Mouse (Mus musculus) intestine, postnatal 0 days (tissue): ENCODE data around the gene Ptprk. TPM values are rescaled to one million over a fixed set of nuclear protein-coding genes. Genes with fewer than 3 reads are reported as not detected.

Experiments used
- ATAC-seq: fragments of 200-750 bp; cut with Nextera tagmentation; 2 replicates; pipeline ENCODE4 v1.8.0; 2017; ENCODE audit warnings: mild to moderate bottlenecking, moderate TSS enrichment, moderate library complexity
- H3K27ac ChIP-seq: fragments of 300-500 bp; sonication (generic); 2 replicates; pipeline ENCODE4 v1.5.1; 2014; ENCODE audit warnings: mild to moderate bottlenecking, low read depth, low read length, moderate library complexity
- H3K27me3 ChIP-seq: fragments of 300-500 bp; sonication (generic); replicated peaks from 2 replicates; pipeline ENCODE4 v1.6.1; 2014; ENCODE audit warnings: low read length, mixed read lengths; ENCODE audit not compliant: control insufficient read depth, insufficient read depth
- H3K36me3 ChIP-seq: fragments of 300-500 bp; sonication (generic); 2 replicates; pipeline ENCODE4 v1.6.1; 2014; ENCODE audit warnings: mild to moderate bottlenecking, moderate library complexity; ENCODE audit not compliant: control insufficient read depth, insufficient read depth
- H3K4me1 ChIP-seq: fragments of 300-500 bp; sonication (generic); replicated peaks from 2 replicates; pipeline ENCODE4 v1.6.1; 2014; ENCODE audit warnings: antibody characterized with exemption, low read length, mixed read lengths; ENCODE audit not compliant: control insufficient read depth, insufficient read depth
- H3K4me2 ChIP-seq: fragments of 300-500 bp; sonication (generic); replicated peaks from 2 replicates; pipeline ENCODE4 v1.6.1; 2014; ENCODE audit warnings: low read depth, mild to moderate bottlenecking, moderate library complexity
- H3K4me3 ChIP-seq: fragments of 300-500 bp; sonication (generic); 2 replicates; pipeline ENCODE4 v1.5.1; 2014; ENCODE audit warnings: low read depth, low read length
- H3K9ac ChIP-seq: fragments of 300-500 bp; sonication (generic); 2 replicates; pipeline ENCODE4 v1.6.1; 2014; ENCODE audit warnings: mild to moderate bottlenecking, low read depth, low read length
- H3K9me3 ChIP-seq: fragments of 300-500 bp; sonication (generic); 2 replicates; pipeline ENCODE4 v1.6.1; 2016; ENCODE audit warnings: mixed run types; ENCODE audit not compliant: control insufficient read depth
- CTCF ChIP-seq: sonication (generic); IDR thresholded peaks from 2 replicates; pipeline ENCODE4 v1.5.1; 2016; ENCODE audit warnings: low read depth, mild to moderate bottlenecking, control low read depth, antibody characterized with exemption, moderate library complexity
- WGBS: fragments of 180-500 bp; shearing (Covaris S2); extraction: QIAGEN DNeasy Blood & Tissue Kit; methylation state at CpG from one replicate; pipeline ENCODE4 v1.1.7; 2014; 5-methylcytosine and 5-hydroxymethylcytosine counted together
- polyA plus RNA-seq: library from polyadenylated mRNA; unstranded; fragments of >200 nt; fragmentation: Nextera tagmentation; extraction: Ambion mirVana; gene quantifications from 2 replicates; pipeline ENCODE4 v1.2.1, GENCODE M21; 2015

Gene Ptprk
- polyA plus RNA-seq, 1 experiment from 2014 or later = 29.5 TPM

DNA sequence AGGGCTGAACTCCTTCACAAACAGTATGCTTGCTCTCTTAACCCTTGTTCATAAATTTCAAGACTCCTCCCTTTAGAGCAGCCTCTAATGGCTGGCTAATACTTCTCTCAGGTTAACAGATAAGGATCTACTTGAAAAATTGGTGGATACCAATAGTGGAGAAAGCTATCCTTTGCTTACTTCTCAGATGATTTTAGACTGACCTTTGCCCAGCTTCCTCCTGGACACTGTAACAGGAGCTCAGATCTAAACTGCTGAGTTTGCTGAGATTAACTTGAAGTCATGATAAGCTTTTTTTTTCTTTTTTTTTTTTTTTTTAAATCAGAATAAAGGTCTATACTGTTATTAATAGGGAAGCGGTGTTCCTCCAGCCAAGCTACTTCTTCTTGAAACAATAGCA is 92.0 kb downstream of the Ptprk start:
- H3K27ac ChIP-seq = no peak overlapping the region
- H3K27me3 ChIP-seq = no peaks in the 10 kb centered on the region
- no peaks in the 10 kb centered on the region for H3K9me3 ChIP-seq
- H3K36me3 ChIP-seq = no peaks in the 10 kb centered on the region
- 63% methylated on average over 1 of the region's 1 CpGs for WGBS
- ATAC-seq = no peak
- no peak for TF ChIP-seq CTCF
- H3K9ac ChIP-seq = no peak overlapping the region
- H3K4me3 ChIP-seq = no peak overlapping the region
- no peaks in the 10 kb centered on the region; the same call in 1 of the 2 replicates for H3K4me1 ChIP-seq
- H3K4me2 ChIP-seq = no peak overlapping the region

GRCm38 (mm10) chr10:28167097-28167496 is 92.5 kb downstream of the Ptprk start:
- H3K4me2 ChIP-seq = no peak overlapping the region
- no peaks in the 10 kb centered on the region for H3K9me3 ChIP-seq
- no peaks in the 10 kb centered on the region; the same call in 1 of the 2 replicates for H3K4me1 ChIP-seq
- no peaks in the 10 kb centered on the region for H3K36me3 ChIP-seq
- ATAC-seq = no peak
- no peaks in the 10 kb centered on the region for H3K27me3 ChIP-seq
- no peak overlapping the region for H3K4me3 ChIP-seq
- TF ChIP-seq CTCF = no peak
- H3K27ac ChIP-seq = no peak overlapping the region
- WGBS = 57% methylated on average over 2 of the region's 2 CpGs
- H3K9ac ChIP-seq = no peak overlapping the region

DNA sequence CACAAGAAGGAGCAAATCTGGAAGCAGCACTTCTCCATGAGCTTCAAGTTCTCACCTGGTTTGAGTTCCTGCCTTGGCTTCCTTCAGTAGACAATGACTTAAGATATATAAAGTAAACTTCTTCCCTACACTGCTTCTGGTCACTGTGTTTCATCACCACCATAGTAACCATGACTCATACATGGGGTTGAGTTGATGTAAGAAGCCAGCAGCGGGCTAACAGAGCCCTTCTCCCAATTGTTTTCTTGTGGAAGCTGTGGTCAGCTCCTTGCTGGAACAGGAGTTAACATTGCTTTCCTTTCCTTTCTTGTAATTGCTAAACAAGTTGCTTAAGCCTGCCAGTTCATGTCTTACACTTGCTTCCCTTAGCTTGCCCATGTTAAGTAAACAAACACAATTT is 96.6 kb downstream of the Ptprk start:
- no peaks in the 10 kb centered on the region; the same call in 1 of the 2 replicates for H3K4me1 ChIP-seq
- H3K4me3 ChIP-seq = no peak overlapping the region
- H3K27me3 ChIP-seq = no peaks in the 10 kb centered on the region
- no peak overlapping the region for H3K4me2 ChIP-seq
- H3K36me3 ChIP-seq = no peaks in the 10 kb centered on the region
- no peak overlapping the region for H3K27ac ChIP-seq
- H3K9ac ChIP-seq = no peak overlapping the region
- 87% methylated on average over 1 of the region's 1 CpGs for WGBS
- TF ChIP-seq CTCF = no peak
- H3K9me3 ChIP-seq = no peaks in the 10 kb centered on the region
- no peak for ATAC-seq

DNA sequence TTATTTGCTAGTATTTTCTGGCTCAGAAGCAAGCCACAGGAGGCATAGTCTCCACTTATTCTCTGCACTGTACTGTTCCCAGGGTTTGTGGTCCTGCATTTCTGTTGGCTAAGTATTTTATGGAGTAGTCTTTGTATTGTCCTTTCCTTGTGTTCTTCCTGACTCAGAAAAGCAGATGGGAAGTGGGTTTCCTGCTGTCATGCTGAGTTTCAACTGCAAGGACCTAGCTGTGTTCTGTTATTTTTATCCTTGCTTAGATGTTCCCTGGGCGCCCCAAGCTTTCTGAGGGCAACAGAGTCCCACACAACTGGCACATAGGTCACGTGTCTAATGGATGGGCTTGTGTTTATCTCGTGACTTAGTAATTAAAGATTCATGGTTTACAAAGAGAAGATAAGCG is 104.3 kb downstream of the Ptprk start:
- Histone ChIP-seq H3K9ac (no peak overlapping the region), H3K4me2 (no peak overlapping the region), H3K4me1 (no peaks in the 10 kb centered on the region; the same call in 1 of the 2 replicates), H3K9me3 (no peaks in the 10 kb centered on the region), H3K36me3 (no peaks in the 10 kb centered on the region), H3K27me3 (no peaks in the 10 kb centered on the region), H3K4me3 (no peak overlapping the region), H3K27ac (no peak overlapping the region)
- no peak for TF ChIP-seq CTCF
- WGBS = 56% methylated on average over 4 of the region's 4 CpGs
- no peak for ATAC-seq

- no peaks in the 10 kb centered on the region for H3K27me3 ChIP-seq
- no peak overlapping the region for H3K4me2 ChIP-seq
- H3K36me3 ChIP-seq = no peaks in the 10 kb centered on the region
- no peak overlapping the region for H3K27ac ChIP-seq
- no peak for ATAC-seq
- H3K4me1 ChIP-seq = peaks cover 3% of the 10 kb centered on the region; the same call in 1 of the 2 replicates
- no peak overlapping the region for H3K9ac ChIP-seq
- no peak overlapping the region for H3K4me3 ChIP-seq
- 80% methylated on average over 3 of the region's 3 CpGs for WGBS
- no peaks in the 10 kb centered on the region for H3K9me3 ChIP-seq
- TF ChIP-seq CTCF = no peak
Observed at GRCm38 (mm10) chr10:28182081-28182480, 107.5 kb downstream of the Ptprk start.

GRCm38 (mm10) chr10:28184675-28185074 is 110.1 kb downstream of the Ptprk start:
- no peak overlapping the region for H3K9ac ChIP-seq
- TF ChIP-seq CTCF = no peak
- H3K36me3 ChIP-seq = no peaks in the 10 kb centered on the region
- H3K27ac ChIP-seq = no peak overlapping the region
- WGBS = 73% methylated on average over 6 of the region's 6 CpGs
- H3K4me2 ChIP-seq = no peak overlapping the region
- H3K27me3 ChIP-seq = no peaks in the 10 kb centered on the region
- H3K9me3 ChIP-seq = no peaks in the 10 kb centered on the region
- H3K4me1 ChIP-seq = peaks cover 3% of the 10 kb centered on the region; the same call in 1 of the 2 replicates
- H3K4me3 ChIP-seq = no peak overlapping the region
- no peak for ATAC-seq

GRCm38 (mm10) chr10:28185326-28185725 is 110.7 kb downstream of the Ptprk start:
- Histone ChIP-seq H3K36me3 (no peaks in the 10 kb centered on the region; the same call in 1 of the 2 replicates), H3K9ac (no peak overlapping the region), H3K27me3 (no peaks in the 10 kb centered on the region), H3K27ac (no peak overlapping the region), H3K4me2 (no peak overlapping the region), H3K4me3 (no peak overlapping the region), H3K9me3 (no peaks in the 10 kb centered on the region), H3K4me1 (peaks cover 3% of the 10 kb centered on the region; the same call in 1 of the 2 replicates)
- no peak for TF ChIP-seq CTCF
- no peak for ATAC-seq
- 61% methylated on average over 4 of the region's 4 CpGs for WGBS
